Mouse (Mus musculus) Muller cell, postnatal 12 days (primary cell): ENCODE results near the gene Rai1.
A peak's percentile ranks its signal among the peaks of the same experiment; 100 is the strongest.

Experiments
- DNase-seq: peaks from one replicate; pipeline ENCODE4 v3.0.0-alpha.2; 2015; ENCODE audit errors: inconsistent ontology term

The Rai1 gene

DNA sequence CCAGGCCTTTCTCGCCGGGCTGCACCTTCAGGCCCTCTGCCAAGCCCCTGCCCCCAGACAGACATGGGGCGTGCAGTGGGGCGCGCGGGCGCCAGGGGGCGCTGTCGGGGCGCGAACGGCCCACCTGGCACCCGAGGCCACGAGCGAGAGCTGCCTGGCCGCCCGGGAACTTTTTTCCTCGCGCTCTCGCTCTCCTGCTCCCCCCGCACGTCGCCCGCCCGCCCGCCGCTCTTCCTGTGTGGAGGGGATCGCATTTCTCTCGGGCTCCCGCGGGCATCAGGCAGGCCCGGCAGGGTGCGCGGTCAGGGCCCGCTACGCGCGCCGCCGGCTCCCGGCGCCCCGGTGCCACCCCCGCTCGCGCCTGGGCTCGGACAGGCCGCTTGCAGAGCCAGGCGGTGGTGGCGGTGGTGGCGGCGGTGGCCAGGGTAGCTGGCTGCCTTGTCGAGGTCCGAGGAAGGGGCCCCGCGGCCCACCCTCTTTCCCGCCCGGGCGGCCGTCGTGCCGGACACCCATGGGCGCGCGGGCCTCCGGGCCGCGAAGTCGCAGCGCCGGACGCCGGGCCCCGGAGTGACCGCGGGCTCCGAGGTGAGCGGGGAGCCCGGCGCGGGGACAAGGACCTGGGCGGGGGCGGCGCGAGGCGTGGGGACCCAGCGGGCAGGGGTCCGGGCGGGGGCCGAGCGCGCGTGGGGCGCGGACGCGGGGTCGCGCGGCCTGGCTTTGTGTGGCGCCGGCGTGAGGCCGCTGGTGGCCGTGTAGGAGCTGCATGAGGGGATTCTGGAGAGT is at the start of gene Rai1:
Gene Rai1, plus strand, starts transcription at position 204 of the 783 bp plus-strand sequence.
- DNase-seq, result peak; percentile 93

DNA sequence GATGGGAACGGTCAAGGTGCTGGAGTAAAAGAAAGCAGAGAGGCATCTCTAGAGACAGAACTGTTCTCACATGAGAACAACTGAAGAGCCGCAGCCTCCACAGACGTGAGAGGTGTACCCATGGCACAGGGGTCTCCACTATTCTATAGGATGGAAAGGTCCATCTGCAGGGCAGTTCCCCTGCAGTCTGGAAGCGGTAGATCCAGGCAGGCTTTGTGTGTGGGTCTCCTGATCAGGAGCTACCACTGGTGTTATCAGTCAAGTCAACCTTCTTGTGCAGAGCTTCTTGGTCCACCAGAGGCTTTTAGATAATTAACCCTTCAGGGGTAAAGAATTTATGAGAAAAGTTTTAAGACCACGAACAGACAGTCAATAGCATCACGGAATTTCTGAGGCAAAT is 48.3 kb upstream of the Rai1 start:
- no peak for DNase-seq

DNA sequence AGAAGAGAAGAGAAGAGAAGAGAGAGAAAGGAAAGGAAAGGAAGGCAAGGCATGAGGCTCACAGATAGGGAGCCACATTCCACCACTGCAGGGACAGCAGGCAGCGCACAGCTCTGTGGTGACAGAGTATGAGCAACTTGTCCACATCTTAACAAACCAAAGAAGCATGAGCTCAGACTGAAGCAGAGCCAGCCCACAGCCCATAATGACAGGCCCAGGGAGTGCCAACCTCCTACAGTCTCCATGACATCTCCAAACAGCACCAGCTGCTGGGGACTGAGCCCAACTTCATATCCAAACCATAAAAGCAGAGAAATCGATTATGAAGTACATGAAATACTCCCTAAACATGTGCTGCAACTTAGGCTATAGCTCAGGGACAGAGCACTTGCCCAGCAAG is 46.8 kb upstream of the Rai1 start:
- peak; percentile 32 for DNase-seq

DNA sequence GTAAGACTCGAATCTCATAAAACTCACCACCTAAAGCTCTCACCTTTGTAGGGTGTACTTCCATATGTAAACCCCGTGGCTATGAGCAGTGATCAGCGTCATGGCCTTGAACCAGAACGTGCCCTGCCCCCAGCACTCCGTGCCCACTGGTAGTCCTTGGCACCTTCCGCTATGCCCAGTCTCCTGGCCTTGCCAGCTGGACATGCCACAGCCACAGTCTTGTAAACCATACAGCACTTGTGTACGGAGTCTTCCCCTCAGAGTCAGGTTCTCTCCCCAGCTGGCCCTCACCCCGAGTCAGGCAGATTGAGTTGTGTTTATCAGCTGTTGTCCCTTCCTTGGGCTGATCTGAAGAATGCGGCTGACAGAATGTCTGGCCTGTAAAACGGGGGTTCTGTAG is 46.4 kb upstream of the Rai1 start:
- DNase-seq, result no peak

DNA sequence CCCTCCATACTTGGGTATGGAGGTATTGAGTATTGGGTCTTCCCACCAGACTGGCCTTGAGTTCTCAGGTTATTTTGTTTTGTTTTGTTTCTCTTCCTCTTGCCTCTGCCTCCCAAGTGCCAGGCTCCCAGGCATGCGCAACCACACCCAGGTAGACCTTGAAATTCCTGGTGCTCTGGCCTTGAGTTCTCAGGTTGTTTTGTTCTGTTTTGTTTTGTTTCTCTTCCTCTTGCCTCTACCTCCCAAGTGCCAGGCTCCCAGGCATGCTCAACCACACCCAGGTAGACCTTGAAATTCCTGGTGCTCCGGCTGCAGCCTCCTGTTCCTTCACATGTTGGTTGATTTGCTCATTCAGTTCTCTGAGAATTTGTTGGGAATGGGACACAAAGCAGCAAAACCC is 44.8 kb upstream of the Rai1 start:
- DNase-seq, result no peak

DNA sequence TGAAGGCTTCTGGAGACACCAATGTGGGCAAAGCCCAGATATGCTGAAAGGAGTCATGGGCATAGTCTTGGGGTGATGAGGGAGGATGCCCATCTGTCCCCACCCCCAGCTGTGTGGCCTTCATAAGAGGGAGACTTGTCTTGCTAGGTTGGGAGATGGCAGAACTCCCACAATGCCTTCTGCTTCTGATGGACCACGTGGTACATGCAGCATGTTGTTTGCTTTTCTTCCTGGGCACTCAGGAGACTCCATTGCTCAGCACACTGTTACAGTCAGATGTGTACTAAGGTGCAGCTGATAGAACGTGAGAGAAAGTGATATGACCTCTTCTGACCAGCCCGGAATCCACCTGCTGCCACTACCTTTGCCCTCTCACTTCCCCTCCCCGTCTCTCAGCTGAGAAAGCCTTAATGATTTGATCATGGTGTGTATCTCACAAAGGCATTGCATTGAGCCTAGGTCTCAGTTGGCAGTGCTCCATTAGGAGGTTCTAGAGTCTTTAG is 43.3 kb upstream of the Rai1 start:
- DNase-seq, result no peak

DNA sequence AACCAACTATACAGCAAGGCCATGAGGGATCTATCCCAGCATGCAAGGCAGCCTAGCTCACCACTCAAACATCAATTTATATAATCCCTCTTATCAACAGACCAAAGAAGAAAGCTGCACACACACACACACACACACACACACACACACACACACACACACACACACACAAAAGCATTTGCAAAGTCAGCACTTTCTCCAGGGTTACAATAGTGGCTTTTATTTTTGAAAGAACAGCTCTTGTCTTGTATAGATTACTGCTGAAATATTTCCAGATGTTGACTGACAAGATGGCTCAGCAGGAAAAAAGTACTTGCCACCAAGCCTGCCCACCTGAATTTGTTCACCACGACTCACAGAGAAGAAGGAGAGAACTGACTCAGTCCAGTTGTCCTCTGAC is 39.5 kb upstream of the Rai1 start:
- DNase-seq, result no peak

DNA sequence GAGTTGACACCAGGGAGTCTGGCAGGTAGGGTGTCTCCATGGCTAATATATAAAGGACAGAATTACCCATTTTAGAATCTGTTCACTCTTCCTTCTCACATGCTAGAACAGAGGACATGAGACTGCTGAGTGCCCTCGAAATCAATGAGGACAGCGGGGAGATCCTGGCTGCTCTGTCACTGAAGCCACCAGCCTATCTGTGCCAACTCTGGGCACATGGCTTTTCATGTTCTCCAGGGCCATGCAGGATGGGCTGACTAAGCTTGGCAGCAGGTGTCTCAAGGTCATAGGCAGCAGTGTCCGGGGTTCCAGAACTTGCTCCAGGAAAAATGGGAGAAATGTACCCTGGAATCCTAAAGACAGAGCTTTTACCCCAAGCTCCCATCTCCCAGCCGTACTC is 37.2 kb upstream of the Rai1 start:
- DNase-seq, result no peak

DNA sequence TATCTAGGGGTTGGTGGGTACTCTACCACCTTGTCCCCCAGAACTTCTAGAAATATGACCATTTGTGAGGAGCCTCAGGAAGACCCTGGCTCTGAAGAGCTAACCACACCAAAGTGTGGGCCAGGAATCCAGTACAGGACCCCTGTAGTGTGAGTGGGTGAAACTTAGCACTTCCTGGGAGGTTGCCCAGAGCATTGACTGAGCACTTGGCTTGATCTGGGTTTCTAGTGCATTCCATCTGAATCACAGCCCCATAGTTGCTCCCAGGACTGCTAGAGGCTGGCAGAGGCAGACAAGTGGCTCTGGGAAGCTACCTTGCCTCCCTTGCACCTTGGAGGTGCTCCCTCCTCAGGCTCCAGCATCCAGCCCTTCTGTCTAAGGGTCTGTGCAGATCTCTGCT is 36.2 kb upstream of the Rai1 start:
- peak; percentile 82 for DNase-seq

DNA sequence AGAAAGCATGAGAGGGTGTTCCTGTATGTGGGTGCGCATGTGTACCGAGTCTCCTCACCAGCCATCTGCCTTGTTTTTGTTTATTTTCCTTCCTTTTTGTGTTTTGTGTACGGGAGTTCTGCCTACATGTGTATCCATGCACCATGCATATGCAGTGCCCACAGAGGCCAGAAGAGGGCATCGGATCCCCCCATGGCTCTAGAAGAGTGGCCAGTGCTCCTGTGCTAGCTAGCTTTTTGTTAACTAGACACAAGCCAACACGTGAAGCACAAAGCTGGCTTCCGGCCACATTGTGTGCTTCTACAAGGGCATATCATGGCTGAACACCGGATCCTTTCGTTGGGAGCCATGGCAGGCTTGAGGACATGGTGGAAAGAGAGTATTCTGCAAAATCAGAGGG is 34.2 kb upstream of the Rai1 start:
- DNase-seq, result peak; percentile 26

DNA sequence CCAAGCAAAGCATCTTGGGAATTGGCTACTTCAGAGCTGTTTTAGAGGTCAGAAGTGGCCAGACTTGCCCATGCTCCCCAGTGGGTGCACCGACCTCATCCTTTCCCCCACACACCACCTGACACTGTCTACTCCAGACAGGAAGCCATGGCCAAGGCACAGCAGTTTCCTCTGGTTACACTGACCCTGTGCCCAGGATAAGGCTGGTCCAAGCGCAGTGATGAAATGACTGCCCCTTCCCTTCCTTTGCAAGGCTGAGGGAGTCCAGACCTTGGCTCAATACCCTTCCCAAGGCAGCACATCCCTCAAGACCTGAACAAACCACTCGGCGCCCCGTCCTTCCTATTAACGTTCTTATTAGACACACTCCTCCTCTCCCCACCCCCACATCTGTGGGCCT is 33.6 kb upstream of the Rai1 start:
- DNase-seq, result no peak

DNA sequence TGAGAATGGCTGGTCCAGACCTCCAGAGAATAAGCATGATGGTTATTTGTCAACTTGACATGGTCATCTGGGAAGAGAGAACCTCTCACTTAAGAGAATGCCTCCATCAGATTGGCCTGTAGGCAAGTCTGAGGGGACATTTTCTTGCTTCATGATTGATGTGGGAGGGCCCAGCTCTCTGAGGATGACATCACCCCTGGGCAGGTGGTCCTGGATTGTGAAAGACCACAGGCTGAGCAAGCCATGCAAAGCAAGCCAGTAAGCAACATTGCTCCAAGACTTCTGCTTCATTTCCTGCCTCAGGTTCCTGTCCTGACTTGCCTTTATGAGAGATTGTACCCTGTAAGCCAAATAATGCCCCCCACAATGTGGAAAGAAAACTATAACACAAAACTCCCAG is 31.7 kb upstream of the Rai1 start:
- no peak for DNase-seq

DNA sequence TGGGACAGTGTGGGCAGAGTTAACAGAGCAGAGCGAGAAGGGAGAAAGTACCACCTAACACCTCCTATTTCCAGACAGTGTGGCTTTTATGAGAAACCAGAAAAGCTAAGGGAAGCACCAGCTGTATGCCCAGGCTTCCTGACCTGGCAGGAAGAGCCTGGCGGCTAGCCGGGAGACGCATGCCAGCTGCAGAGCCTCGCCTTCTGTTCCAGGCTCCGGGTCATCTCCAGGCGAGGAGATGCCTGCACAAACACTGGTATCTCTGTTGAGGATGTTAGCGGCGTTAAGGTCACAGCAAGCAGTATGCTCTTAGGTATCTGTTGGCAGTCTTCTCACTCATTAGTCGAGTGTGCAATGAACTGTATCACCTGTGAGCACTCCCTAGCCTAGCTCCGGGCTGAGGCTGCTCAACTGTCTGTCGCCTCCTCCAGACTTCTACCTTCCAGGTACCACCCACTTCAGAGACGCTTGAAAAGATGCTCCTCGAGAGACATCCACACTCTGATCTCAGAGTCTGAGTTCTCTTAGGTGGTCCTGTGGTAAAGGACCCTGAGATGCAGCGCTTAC is 30.8 kb upstream of the Rai1 start:
- DNase-seq, result peak; percentile 41

DNA sequence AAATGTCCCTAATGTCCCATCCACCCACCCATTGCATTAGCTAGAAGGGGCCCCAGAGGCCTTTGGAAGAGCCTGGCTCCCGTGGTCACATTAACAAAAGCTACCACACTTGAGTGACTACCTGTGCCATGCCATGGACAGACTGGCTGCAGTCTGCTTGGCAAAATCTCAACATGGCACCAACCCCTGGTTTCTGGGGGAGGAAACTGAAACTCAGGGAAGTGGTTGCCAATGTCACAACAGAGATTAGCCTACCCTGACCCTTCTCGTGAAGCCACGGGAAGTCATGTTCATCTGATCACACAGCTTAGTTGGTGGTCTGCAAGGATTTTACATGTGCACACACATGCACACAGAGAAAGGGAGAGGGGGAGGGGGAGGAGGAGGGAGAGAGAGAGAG is 28.6 kb upstream of the Rai1 start:
- no peak for DNase-seq

DNA sequence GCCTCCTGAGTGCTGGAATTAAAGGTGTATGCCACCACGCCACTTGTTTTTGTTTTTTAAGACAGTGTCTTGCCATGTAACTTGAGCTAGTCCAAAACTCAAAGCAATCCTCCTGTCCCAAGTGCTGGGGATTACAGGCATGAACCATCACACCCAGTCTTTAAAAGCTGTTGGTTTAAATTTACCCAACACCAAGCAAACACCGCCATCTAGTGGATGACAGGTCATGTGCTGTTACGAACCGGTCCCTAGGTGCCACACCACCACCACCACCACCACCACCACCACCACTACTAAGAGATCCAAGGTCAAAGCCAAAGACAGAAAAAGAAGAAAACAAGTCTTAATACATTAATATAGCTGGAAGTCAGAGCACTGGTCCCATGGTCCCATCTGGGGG is 28.0 kb upstream of the Rai1 start:
- DNase-seq, result peak; percentile 45

DNA sequence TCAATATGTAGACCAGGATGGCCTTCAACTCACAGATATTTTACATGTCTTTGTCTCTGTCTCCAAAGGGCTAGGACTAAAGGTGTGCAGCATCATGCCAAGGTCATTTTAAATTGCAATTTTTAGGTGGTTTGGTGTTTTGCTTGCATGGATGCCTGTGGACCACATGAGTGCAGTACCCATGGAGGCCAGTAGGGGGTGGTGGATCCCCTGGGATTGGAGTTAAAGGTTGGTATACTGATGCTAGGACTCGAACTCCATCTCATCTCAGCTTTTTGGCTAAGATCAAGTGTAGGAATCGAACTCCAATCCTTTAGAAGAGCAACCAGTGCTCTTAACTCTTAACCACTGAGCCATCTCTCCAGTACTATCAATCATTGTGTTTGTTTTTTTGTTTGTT is 20.2 kb upstream of the Rai1 start:
- DNase-seq, result no peak

DNA sequence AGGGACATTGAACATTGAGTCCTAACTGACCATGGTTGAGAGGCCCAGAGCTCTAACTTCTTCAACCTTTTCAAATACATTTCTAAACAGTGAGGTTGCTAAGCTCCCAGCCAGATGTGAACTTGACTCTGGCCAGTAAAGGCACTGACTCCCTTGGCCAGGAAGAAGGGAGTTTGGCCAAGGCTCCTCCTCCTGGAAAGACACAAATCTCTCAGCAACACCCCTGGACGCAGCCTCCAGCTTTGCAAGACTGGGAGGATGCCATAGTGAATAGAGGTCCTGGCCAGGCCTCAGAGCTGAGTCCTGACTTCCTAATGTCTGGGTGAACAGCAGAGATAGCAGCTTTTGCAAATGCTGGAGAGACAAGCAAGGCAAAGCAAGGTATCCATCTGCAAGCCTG is 18.1 kb upstream of the Rai1 start:
- no peak for DNase-seq

DNA sequence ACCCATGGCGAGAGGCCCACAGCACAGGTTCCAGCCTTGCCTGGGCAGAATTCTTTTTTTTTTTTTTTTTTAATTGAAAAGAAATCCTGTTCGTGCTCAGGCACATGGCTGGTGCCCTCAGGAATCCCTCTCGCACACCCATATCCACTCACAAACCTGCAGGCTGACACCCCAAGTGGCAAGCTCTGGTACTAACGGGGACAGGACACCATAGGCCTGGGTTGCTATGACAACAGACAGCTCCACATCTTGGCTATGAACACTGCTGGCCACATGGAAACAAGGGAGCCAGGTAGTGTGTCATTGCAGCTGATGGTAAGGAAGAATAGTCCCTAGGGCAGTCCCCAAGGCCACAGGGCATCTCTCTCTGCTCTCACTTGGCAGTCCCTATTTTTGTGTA is 15.9 kb upstream of the Rai1 start:
- DNase-seq, result no peak

DNA sequence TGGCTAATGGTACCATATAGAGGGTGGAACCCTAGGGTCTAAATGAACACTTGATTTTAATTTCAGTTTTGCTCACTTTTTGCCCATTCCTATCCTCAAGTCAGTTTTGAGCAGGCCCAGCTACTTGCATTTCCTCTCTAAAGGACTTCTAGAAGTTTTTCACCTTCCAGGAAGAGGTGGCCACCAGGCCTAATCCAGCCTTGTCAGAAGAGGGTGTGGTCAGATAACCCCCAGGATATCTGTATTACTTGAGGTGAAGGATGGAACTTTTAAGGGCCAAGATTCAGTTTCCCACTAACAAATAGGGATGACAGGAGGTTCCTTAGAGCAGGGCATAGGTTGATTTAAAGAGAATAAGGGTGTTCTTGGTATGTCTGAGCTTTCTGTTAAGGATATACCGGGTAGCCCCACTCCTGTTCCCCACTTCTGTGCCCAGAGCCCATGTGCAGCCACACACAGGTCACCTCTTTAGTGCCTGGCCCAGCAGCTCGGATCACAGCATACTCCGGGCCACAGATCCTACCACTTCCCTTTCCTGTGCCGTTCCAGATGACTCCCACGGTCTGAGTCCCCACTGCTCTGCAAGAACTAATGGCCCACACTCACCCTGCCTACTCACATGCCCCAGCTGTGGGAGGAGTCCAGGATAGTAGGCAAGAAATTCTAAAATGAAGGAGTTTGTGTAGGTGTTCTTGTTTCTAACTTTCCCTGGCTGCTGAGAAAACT is 14.0 kb upstream of the Rai1 start:
- DNase-seq, result no peak

DNA sequence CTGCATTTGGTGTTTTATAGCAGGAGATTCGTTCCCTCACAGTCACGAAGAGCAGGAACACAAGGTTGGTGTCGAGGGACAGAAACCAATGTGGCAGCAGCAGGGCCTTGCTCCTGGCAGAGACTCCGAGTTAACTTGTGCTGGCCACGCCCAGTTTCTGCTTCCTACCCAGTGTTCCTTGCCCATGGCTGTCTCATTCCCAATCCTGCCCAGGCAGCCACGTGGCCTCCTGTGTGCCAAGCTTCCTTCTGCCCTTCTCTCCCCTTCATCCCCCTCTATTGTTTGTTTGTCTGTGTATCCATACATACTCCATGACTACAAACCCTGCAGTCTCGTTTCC is 13.4 kb upstream of the Rai1 start:
- no peak for DNase-seq

DNA sequence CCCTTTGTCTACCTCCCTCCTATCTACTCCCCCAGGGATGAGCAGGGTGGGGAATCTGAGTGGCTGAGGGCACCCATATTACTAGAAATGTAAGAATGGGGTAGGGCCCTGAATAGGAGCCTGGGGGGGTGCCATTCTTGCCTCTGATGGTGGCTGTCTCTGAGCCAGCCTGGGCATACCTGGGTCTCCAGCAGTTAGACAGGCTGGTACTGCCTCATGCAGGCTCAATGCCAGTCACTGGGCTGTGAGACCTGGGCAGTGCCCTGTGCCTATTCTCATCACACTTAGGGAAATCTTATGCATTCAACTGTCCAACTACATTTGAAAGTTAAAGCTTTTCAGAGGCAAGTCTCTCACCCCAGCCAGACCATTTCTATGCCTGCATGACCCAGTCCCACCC is 11.6 kb upstream of the Rai1 start:
- no peak for DNase-seq

DNA sequence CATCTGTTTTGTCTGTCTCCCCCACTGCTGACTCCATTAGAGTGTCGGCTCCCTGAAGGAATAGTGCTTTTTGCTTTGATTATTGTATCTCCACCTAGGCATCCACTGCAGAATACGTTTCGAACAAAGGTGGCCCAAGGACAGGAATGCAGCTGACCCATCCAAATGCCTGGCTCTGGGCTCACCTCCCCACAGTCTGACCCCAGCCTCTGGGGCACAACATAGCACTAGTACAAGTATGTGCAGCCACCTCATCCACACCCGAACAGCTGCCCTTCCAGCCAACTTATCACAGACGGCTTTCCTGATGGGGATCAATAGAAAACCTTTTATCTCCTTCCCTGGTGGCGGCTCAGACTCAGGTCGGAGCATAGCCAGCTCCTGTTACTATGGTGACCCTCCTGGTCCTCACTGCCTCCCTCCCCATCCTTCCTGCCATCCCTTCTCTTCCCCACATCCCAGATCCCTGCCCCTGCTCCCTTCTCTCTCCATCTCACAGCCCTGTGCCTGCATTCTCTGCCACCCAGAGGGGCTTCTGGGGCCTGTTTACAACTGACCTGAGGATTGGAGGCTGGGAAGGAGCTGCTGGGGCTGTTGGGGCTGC is 10.7 kb upstream of the Rai1 start:
- no peak for DNase-seq
